Mouse (Mus musculus) heart, embryonic 10.5 days (tissue): Measurements from ENCODE around the gene Bax. TPM values are rescaled to one million over a fixed set of nuclear protein-coding genes. Genes with fewer than 3 reads are reported as not detected.

Experiments
- DNase-seq: peaks from one replicate; pipeline ENCODE4 v3.0.0-alpha.2; 2017; ENCODE audit warnings: low spot score
- H3K27ac ChIP-seq: fragments of 300-500 bp; sonication (generic); 2 replicates; pipeline ENCODE4 v1.5.1; 2016; ENCODE audit warnings: mild to moderate bottlenecking
- H3K27me3 ChIP-seq: fragments of 300-500 bp; sonication (generic); 2 replicates; pipeline ENCODE4 v1.6.1; 2016; ENCODE audit warnings: mild to moderate bottlenecking; ENCODE audit not compliant: poor library complexity, insufficient read depth, severe bottlenecking
- H3K36me3 ChIP-seq: fragments of 300-500 bp; sonication (generic); 2 replicates; pipeline ENCODE4 v1.6.1; 2016; ENCODE audit warnings: mild to moderate bottlenecking, moderate library complexity
- H3K4me1 ChIP-seq: fragments of 300-500 bp; sonication (generic); 2 replicates; pipeline ENCODE4 v1.6.1; 2016; ENCODE audit warnings: mild to moderate bottlenecking
- H3K4me3 ChIP-seq: fragments of 300-500 bp; sonication (generic); 2 replicates; pipeline ENCODE4 v1.5.1; 2016; ENCODE audit warnings: mild to moderate bottlenecking, moderate library complexity
- H3K9me3 ChIP-seq: fragments of 300-500 bp; sonication (generic); 2 replicates; pipeline ENCODE4 v1.6.1; 2016; ENCODE audit warnings: mild to moderate bottlenecking, moderate library complexity
- WGBS: fragments of 180-500 bp; shearing (Covaris S2); methylation state at CpG from one replicate; pipeline ENCODE4 v1.1.7; 2016; 5-methylcytosine and 5-hydroxymethylcytosine counted together
- polyA plus RNA-seq: library from polyadenylated mRNA; unstranded; fragments of >200 nt; fragmentation: Nextera tagmentation; extraction: Ambion mirVana; gene quantifications from 2 replicates; pipeline ENCODE4 v1.2.1, GENCODE M21; 2016

Bax gene
- 187 and 244 TPM in 2 replicates for polyA plus RNA-seq

GRCm38 (mm10) chr7:45466283-45467089 lies at the start of gene Bax:
Gene Bax, minus strand, starts transcription at chr7:45466898.
- no peaks in the 10 kb centered on the region for H3K9me3 ChIP-seq
- peak within 1 kb of the TSS; percentile 96 for H3K27ac ChIP-seq
- peaks cover 39% of the 10 kb centered on the region for H3K36me3 ChIP-seq
- peak within 1 kb of the TSS; percentile 95 for H3K4me3 ChIP-seq
- peaks cover 27% of the 10 kb centered on the region for H3K4me1 ChIP-seq
- 0% methylated on average over 58 of the region's 58 CpGs for WGBS
- peak; percentile 97 for DNase-seq
- H3K27me3 ChIP-seq: no peaks in the 10 kb centered on the region

GRCm38 (mm10) chr7:45515436-45515835 lies 48.7 kb upstream of the Bax start:
- WGBS: 18% methylated on average over 16 of the region's 16 CpGs
- no peaks in the 10 kb centered on the region for H3K36me3 ChIP-seq
- no peaks in the 10 kb centered on the region for H3K9me3 ChIP-seq
- H3K27ac ChIP-seq: peak overlapping the region; percentile 81
- peak; percentile 91 for DNase-seq
- peaks cover 18% of the 10 kb centered on the region for H3K4me1 ChIP-seq
- peak overlapping the region; percentile 43 for H3K4me3 ChIP-seq
- H3K27me3 ChIP-seq: no peaks in the 10 kb centered on the region

GRCm38 (mm10) chr7:45514411-45514810 lies 47.7 kb upstream of the Bax start:
- no peaks in the 10 kb centered on the region for H3K9me3 ChIP-seq
- WGBS: 80% methylated on average over 7 of the region's 7 CpGs
- no peak for DNase-seq
- H3K4me3 ChIP-seq: no peak overlapping the region
- H3K4me1 ChIP-seq: peaks cover 22% of the 10 kb centered on the region
- no peaks in the 10 kb centered on the region for H3K36me3 ChIP-seq
- H3K27me3 ChIP-seq: no peaks in the 10 kb centered on the region
- peak overlapping the region; percentile 81 for H3K27ac ChIP-seq

GRCm38 (mm10) chr7:45509912-45510787 lies 43.5 kb upstream of the Bax start, which contains the start of gene Nucb1:
Gene Nucb1, minus strand, starts transcription at chr7:45510406.
- under 1% methylated on average over 44 of the region's 44 CpGs for WGBS

GRCm38 (mm10) chr7:45509181-45509882 lies 42.6 kb upstream of the Bax start:
- Histone ChIP-seq H3K4me1 (peaks cover 23% of the 10 kb centered on the region), H3K4me3 (peak overlapping the region; percentile 84), H3K9me3 (no peaks in the 10 kb centered on the region), H3K36me3 (peaks cover 36% of the 10 kb centered on the region), H3K27me3 (no peaks in the 10 kb centered on the region), H3K27ac (peak overlapping the region; percentile 93)
- no peak for DNase-seq
- WGBS: 41% methylated on average over 19 of the region's 19 CpGs

More at GRCm38 (mm10) chr7:45509912-45510787, 43.5 kb upstream of the Bax start, which contains the start of gene Nucb1:
- Histone ChIP-seq H3K4me1 (peaks cover 29% of the 10 kb centered on the region), H3K27me3 (no peaks in the 10 kb centered on the region), H3K9me3 (no peaks in the 10 kb centered on the region), H3K27ac (peak within 1 kb of the TSS; percentile 93), H3K4me3 (peak within 1 kb of the TSS; percentile 84), H3K36me3 (peaks cover 28% of the 10 kb centered on the region)
- peak; percentile 97 for DNase-seq

GRCm38 (mm10) chr7:45508561-45508960 lies 41.9 kb upstream of the Bax start:
- WGBS: 73% methylated on average over 6 of the region's 6 CpGs
- DNase-seq: no peak
- Histone ChIP-seq H3K27ac (peak overlapping the region; percentile 93), H3K27me3 (no peaks in the 10 kb centered on the region), H3K36me3 (peaks cover 41% of the 10 kb centered on the region), H3K4me1 (peaks cover 23% of the 10 kb centered on the region), H3K4me3 (peak overlapping the region; percentile 84), H3K9me3 (no peaks in the 10 kb centered on the region)

- no peaks in the 10 kb centered on the region for H3K9me3 ChIP-seq
- H3K4me3 ChIP-seq: no peak overlapping the region
- DNase-seq: no peak
- H3K27ac ChIP-seq: no peak overlapping the region
- H3K36me3 ChIP-seq: peaks cover 49% of the 10 kb centered on the region
- 85% methylated on average over 6 of the region's 6 CpGs for WGBS
- no peaks in the 10 kb centered on the region for H3K27me3 ChIP-seq
- H3K4me1 ChIP-seq: peaks cover 26% of the 10 kb centered on the region
Measured at GRCm38 (mm10) chr7:45507583-45507982, 40.9 kb upstream of the Bax start.

- Histone ChIP-seq H3K27ac (no peak overlapping the region), H3K9me3 (no peaks in the 10 kb centered on the region), H3K4me1 (peaks cover 24% of the 10 kb centered on the region), H3K4me3 (no peak overlapping the region), H3K27me3 (no peaks in the 10 kb centered on the region), H3K36me3 (peaks cover 98% of the 10 kb centered on the region)
- DNase-seq: no peak
- 97% methylated on average over 6 of the region's 6 CpGs for WGBS
Measured at GRCm38 (mm10) chr7:45498427-45498826, 31.7 kb upstream of the Bax start.

- no peaks in the 10 kb centered on the region for H3K27me3 ChIP-seq
- peaks cover 25% of the 10 kb centered on the region for H3K4me1 ChIP-seq
- peaks cover 80% of the 10 kb centered on the region for H3K36me3 ChIP-seq
- no peaks in the 10 kb centered on the region for H3K9me3 ChIP-seq
- H3K4me3 ChIP-seq: no peak overlapping the region
- H3K27ac ChIP-seq: no peak overlapping the region
- 82% methylated on average over 9 of the region's 9 CpGs for WGBS
- DNase-seq: no peak
Measured at GRCm38 (mm10) chr7:45494548-45494947, 27.9 kb upstream of the Bax start.

GRCm38 (mm10) chr7:45492951-45493350 lies 26.3 kb upstream of the Bax start:
- Histone ChIP-seq H3K4me1 (peaks cover 39% of the 10 kb centered on the region), H3K36me3 (peaks cover 64% of the 10 kb centered on the region), H3K27me3 (no peaks in the 10 kb centered on the region), H3K4me3 (no peak overlapping the region), H3K9me3 (no peaks in the 10 kb centered on the region), H3K27ac (no peak overlapping the region)
- WGBS: 91% methylated on average over 5 of the region's 5 CpGs
- no peak for DNase-seq

- DNase-seq: no peak
- Histone ChIP-seq H3K9me3 (no peaks in the 10 kb centered on the region), H3K4me1 (peaks cover 41% of the 10 kb centered on the region), H3K36me3 (peaks cover 58% of the 10 kb centered on the region), H3K4me3 (no peak overlapping the region), H3K27me3 (no peaks in the 10 kb centered on the region), H3K27ac (no peak overlapping the region)
- 94% methylated on average over 8 of the region's 8 CpGs for WGBS
Measured at GRCm38 (mm10) chr7:45492225-45492844, 25.6 kb upstream of the Bax start.

- no peaks in the 10 kb centered on the region for H3K9me3 ChIP-seq
- H3K27ac ChIP-seq: peak overlapping the region; percentile 64
- WGBS: 19% methylated on average over 3 of the region's 3 CpGs
Measured at GRCm38 (mm10) chr7:45491264-45491663, 24.6 kb upstream of the Bax start.

More at GRCm38 (mm10) chr7:45491264-45491663, 24.6 kb upstream of the Bax start:
- Histone ChIP-seq H3K4me1 (peaks cover 45% of the 10 kb centered on the region), H3K36me3 (peaks cover 47% of the 10 kb centered on the region), H3K27me3 (no peaks in the 10 kb centered on the region), H3K4me3 (peak overlapping the region; percentile 8; the same call in 1 of the 2 replicates)
- no peak for DNase-seq
